Mouse (Mus musculus) cerebellum, adult 2 months (tissue): Measurements from ENCODE around the gene Dnm3. TPM values are rescaled to one million over a fixed set of nuclear protein-coding genes. Genes with fewer than 3 reads are reported as not detected.

Experiments
- DNase-seq, 2 experiments: peaks; one replicate each; pipeline ENCODE4 v3.0.0; 2021
- H3K27ac ChIP-seq: fragments of 200-500 bp; 2 replicates; pipeline ENCODE4 v1.5.1; 2012; ENCODE audit warnings: low read length, control low read depth, inconsistent platforms; ENCODE audit not compliant: insufficient read depth
- H3K27me3 ChIP-seq: fragments of 200-500 bp; 2 replicates; pipeline ENCODE4 v1.6.1; 2012; ENCODE audit warnings: inconsistent platforms, mild to moderate bottlenecking, low read length, moderate library complexity; ENCODE audit not compliant: control insufficient read depth, insufficient read depth
- H3K4me1 ChIP-seq: fragments of 200-500 bp; 2 replicates; pipeline ENCODE4 v1.6.1; 2011; ENCODE audit warnings: low read length; ENCODE audit not compliant: control insufficient read depth, insufficient read depth
- H3K4me3 ChIP-seq: fragments of 200-500 bp; replicated peaks from 2 replicates; pipeline ENCODE3; 2011; ENCODE audit warnings: mild to moderate bottlenecking, low read depth, low read length, control low read depth; ENCODE audit not compliant: insufficient read depth
- CTCF ChIP-seq: fragments of 200-500 bp; IDR thresholded peaks from 2 replicates; pipeline ENCODE4 v1.5.1; 2011; ENCODE audit warnings: low read depth, mild to moderate bottlenecking, control low read depth, low read length, moderate library complexity, borderline replicate concordance; ENCODE audit not compliant: insufficient read depth
- POLR2A ChIP-seq: fragments of 200-500 bp; IDR thresholded peaks from 2 replicates; pipeline ENCODE4 v1.6.1; 2011; ENCODE audit warnings: low read length, control low read depth, borderline replicate concordance; ENCODE audit not compliant: insufficient read depth
- WGBS: fragments of 180-500 bp; shearing (Covaris S2); methylation state at CpG from one replicate; pipeline ENCODE4 v1.1.7; 2018; 5-methylcytosine and 5-hydroxymethylcytosine counted together
- polyA plus RNA-seq: library from polyadenylated mRNA; depleted of rRNA; stranded (reverse); fragments of >200 nt; gene quantifications from 2 replicates; pipeline ENCODE4 v1.2.3, GENCODE M21; 2012

Dnm3 gene
- polyA plus RNA-seq, 1 experiment: 93.6 TPM

- DNase-seq: no peak
- Histone ChIP-seq H3K27me3 (no peaks in the 10 kb centered on the region), H3K4me3 (no peak overlapping the region), H3K4me1 (no peaks in the 10 kb centered on the region), H3K27ac (no peak overlapping the region)
- TF ChIP-seq CTCF: no peak
- no peak for TF ChIP-seq POLR2A
- WGBS: 80% methylated on average over 17 of the region's 17 CpGs
Observed at GRCm38 (mm10) chr1:162074626-162075410, 403.0 kb downstream of the Dnm3 start.

DNA sequence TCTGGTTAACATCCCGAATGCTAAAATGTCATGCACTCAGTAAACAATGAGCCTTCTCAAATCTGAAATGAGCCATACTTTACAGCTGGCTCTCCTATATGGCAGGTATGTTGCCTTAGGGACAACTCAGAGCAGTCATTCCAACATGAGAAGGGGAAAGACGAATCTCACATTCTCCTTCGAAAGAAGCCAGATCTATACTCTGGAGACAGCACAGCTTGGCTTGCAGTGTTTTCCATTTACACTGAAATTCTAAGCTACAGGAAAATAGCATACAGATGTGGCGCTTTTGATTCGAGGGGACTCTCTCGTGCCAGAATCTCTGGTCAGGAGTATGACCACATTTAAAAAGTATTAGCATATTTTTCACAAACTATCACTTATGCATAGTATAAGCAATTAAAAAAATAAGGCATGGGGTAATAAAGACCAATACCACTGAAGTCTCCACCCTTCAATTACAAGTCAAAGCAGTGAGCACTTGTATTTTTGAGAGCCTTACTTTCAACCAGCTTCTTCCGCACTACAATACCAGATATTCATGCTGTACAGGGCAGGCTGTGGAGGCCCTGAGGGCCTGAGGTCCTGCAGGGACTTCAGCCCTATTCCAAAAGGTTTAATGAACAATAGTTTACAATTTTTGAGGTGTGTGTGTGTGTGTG lies 404.8 kb downstream of the Dnm3 start:
- TF ChIP-seq POLR2A (no peak), CTCF (no peak)
- DNase-seq: no peak
- WGBS: 88% methylated on average over 7 of the region's 7 CpGs

GRCm38 (mm10) chr1:162053608-162054007 lies 424.2 kb downstream of the Dnm3 start:
- TF ChIP-seq CTCF: no peak
- TF ChIP-seq POLR2A: no peak
- H3K4me1 ChIP-seq: no peaks in the 10 kb centered on the region
- DNase-seq: no peak
- WGBS: 48% methylated on average over 6 of the region's 6 CpGs
- H3K4me3 ChIP-seq: no peak overlapping the region
- no peak overlapping the region for H3K27ac ChIP-seq
- no peaks in the 10 kb centered on the region for H3K27me3 ChIP-seq

More for the DNA sequence above, 404.8 kb downstream of the Dnm3 start:
- Histone ChIP-seq H3K4me1 (no peaks in the 10 kb centered on the region), H3K27me3 (no peaks in the 10 kb centered on the region), H3K27ac (no peak overlapping the region), H3K4me3 (no peak overlapping the region)

DNA sequence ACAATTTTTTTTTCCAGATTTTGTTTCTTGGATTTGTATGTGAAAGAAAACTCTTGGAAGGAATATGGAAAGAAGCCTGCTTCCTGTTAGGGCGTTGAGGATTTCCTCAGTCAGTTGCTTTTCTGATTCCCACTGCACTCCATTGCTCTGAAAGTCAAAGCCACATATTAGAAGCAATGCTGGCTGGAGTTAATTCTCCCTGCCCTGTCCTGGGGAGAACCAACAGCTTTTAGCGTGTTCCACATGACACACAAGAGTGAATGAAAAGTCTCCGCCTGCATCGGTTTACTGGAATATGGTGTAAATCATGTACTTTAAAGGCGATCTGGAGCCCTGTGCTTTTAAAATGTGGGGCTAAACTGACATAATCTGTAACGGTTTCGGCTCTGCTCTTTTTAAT lies 424.6 kb downstream of the Dnm3 start:
- TF ChIP-seq POLR2A: no peak
- TF ChIP-seq CTCF: no peak
- H3K27me3 ChIP-seq: no peaks in the 10 kb centered on the region
- H3K4me3 ChIP-seq: no peak overlapping the region
- H3K4me1 ChIP-seq: no peaks in the 10 kb centered on the region
- no peak for DNase-seq
- H3K27ac ChIP-seq: no peak overlapping the region
- WGBS: 58% methylated on average over 7 of the region's 7 CpGs

- WGBS: 83% methylated on average over 6 of the region's 6 CpGs
- no peaks in the 10 kb centered on the region for H3K27me3 ChIP-seq
- DNase-seq: no peak
- no peaks in the 10 kb centered on the region for H3K4me1 ChIP-seq
- H3K4me3 ChIP-seq: no peak overlapping the region
- TF ChIP-seq CTCF (no peak), POLR2A (no peak)
- H3K27ac ChIP-seq: no peak overlapping the region
Observed at GRCm38 (mm10) chr1:162052755-162053154, 425.1 kb downstream of the Dnm3 start.

DNA sequence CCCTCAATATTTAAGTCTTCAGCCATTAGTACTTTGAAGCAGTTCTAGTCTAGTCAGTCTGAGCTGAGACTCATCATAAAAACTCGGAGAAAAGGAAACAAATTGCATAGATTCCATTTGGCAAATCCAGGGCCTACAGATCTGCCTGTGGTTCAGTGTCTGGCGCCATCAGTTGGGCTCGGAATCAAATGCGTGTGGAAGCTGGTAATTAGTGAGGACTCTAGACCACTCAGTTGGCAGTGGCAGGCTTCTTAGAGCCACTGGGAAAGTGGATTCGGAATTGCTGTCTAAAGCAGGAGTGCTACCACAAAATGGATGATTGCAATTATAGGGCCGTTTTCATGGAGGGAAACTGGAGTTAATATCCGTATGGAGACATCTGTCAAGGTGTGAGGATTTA lies 425.7 kb downstream of the Dnm3 start:
- 80% methylated on average over 7 of the region's 7 CpGs for whole genome bisulfite sequencing
- Histone ChIP-seq H3K4me3 (no peak overlapping the region), H3K4me1 (no peaks in the 10 kb centered on the region), H3K27ac (no peak overlapping the region), H3K27me3 (no peaks in the 10 kb centered on the region)
- no peak for TF ChIP-seq CTCF
- no peak for TF ChIP-seq POLR2A
- DNase-seq: no peak

- no peak for TF ChIP-seq POLR2A
- DNase-seq: no peak
- Histone ChIP-seq H3K4me3 (no peak overlapping the region), H3K27ac (no peak overlapping the region), H3K4me1 (no peaks in the 10 kb centered on the region), H3K27me3 (no peaks in the 10 kb centered on the region)
- WGBS: 93% methylated on average over 4 of the region's 4 CpGs
Observed at GRCm38 (mm10) chr1:162051710-162052109, 426.1 kb downstream of the Dnm3 start.

- H3K27ac ChIP-seq: no peak overlapping the region
- TF ChIP-seq POLR2A (no peak), CTCF (no peak)
- H3K4me1 ChIP-seq: no peaks in the 10 kb centered on the region
- H3K4me3 ChIP-seq: no peak overlapping the region
- no peak for DNase-seq
- 79% methylated on average over 7 of the region's 7 CpGs for WGBS
- no peaks in the 10 kb centered on the region for H3K27me3 ChIP-seq
Observed at GRCm38 (mm10) chr1:162047673-162048072, 430.2 kb downstream of the Dnm3 start.
